Mouse (Mus musculus): ENCODE data around the gene Mfsd4b5. TPM values are rescaled to one million over a fixed set of nuclear protein-coding genes. Genes with fewer than 3 reads are reported as not detected.
"Not testable (repeated sequence)": the region's sequence is repeated elsewhere in the genome, so short reads cannot be mapped to it uniquely, and the experiment has no call there.

Mfsd4b5 gene
- polyA plus RNA-seq, 1 experiment: not detected

- WGBS: 44% methylated on average over 11 of the region's 11 CpGs
- TF ChIP-seq CTCF (IDR thresholded peaks at IDR 0.05; ENCODE audit: control insufficient read depth, insufficient read depth, low read length) (no peak), POLR2A (IDR thresholded peaks at IDR 0.05; ENCODE audit: borderline replicate concordance, control insufficient read depth, low read depth, low read length) (no peak)
- H3K27ac ChIP-seq (ENCODE audit: control insufficient read depth, insufficient read depth, low read depth, low read length, poor library complexity): no peak overlapping the region
- H3K4me1 ChIP-seq (ENCODE audit: control insufficient read depth, insufficient read depth, low read length): no peaks in the 10 kb centered on the region; the same call in 1 of the 2 replicates
- H3K4me3 ChIP-seq (replicated peaks; ENCODE audit: control insufficient read depth, low read depth, low read length): no peak overlapping the region
Measured at GRCm38 (mm10) chr10:39960441-39960822, 26.0 kb downstream of the Mfsd4b5 start.

GRCm38 (mm10) chr10:39959761-39960440 is 26.5 kb downstream of the Mfsd4b5 start, which contains the start of gene Mfsd4b3:
Gene Mfsd4b3, minus strand, starts transcription at chr10:39960153.
- under 1% methylated on average over 38 of the region's 38 CpGs for WGBS
- H3K4me1 ChIP-seq (ENCODE audit: control insufficient read depth, insufficient read depth, low read length): no peaks in the 10 kb centered on the region; the same call in 1 of the 2 replicates
- peak within 1 kb of the TSS; percentile 63 for H3K4me3 ChIP-seq (replicated peaks; ENCODE audit: control insufficient read depth, low read depth, low read length)
- peak within 1 kb of the TSS; percentile 87 for H3K27ac ChIP-seq (ENCODE audit: control insufficient read depth, insufficient read depth, low read depth, low read length, poor library complexity)
- TF ChIP-seq POLR2A (IDR thresholded peaks at IDR 0.05; ENCODE audit: borderline replicate concordance, control insufficient read depth, low read depth, low read length): peak; percentile 60; the same call in 1 of the 2 replicates
- TF ChIP-seq CTCF (IDR thresholded peaks at IDR 0.05; ENCODE audit: control insufficient read depth, insufficient read depth, low read length): peak; percentile 73; the same call in 1 of the 2 replicates

DNA sequence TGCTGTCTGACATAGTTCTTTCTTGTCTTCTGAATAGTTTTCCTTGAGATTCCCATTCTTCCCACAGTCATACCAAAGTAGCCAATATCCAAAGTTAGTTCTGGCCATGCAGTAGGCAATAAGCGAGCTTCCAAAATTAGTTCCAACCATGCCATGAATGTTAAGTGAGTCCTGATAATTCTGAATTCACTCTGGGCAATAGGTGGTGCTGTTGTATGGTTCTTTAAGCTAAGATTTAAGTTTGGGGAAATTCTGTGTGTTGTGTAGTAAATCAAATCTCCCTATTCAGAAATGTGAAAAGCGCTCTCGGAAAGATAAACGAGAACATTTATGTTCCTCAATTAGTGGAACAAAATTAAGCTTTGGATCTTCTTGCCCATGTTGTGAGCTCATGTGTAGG is 28.2 kb downstream of the Mfsd4b5 start:
- TF ChIP-seq POLR2A (IDR thresholded peaks at IDR 0.05; ENCODE audit: borderline replicate concordance, control insufficient read depth, low read depth, low read length): no peak
- no peak for TF ChIP-seq CTCF (IDR thresholded peaks at IDR 0.05; ENCODE audit: control insufficient read depth, insufficient read depth, low read length)
- Histone ChIP-seq H3K4me3 (replicated peaks; ENCODE audit: control insufficient read depth, low read depth, low read length) (no peak overlapping the region), H3K27ac (ENCODE audit: control insufficient read depth, insufficient read depth, low read depth, low read length, poor library complexity) (no peak overlapping the region), H3K4me1 (ENCODE audit: control insufficient read depth, insufficient read depth, low read length) (no peaks in the 10 kb centered on the region; the same call in 1 of the 2 replicates)
- 23% methylated on average over 4 of the region's 4 CpGs for WGBS

- no peak overlapping the region for H3K4me3 ChIP-seq (replicated peaks; ENCODE audit: control insufficient read depth, low read depth, low read length)
- H3K27ac ChIP-seq (ENCODE audit: control insufficient read depth, insufficient read depth, low read depth, low read length, poor library complexity): no peak overlapping the region
- 49% methylated on average over 2 of the region's 2 CpGs for WGBS
- H3K4me1 ChIP-seq (ENCODE audit: control insufficient read depth, insufficient read depth, low read length): no peaks in the 10 kb centered on the region; the same call in 1 of the 2 replicates
- no peak for TF ChIP-seq POLR2A (IDR thresholded peaks at IDR 0.05; ENCODE audit: borderline replicate concordance, control insufficient read depth, low read depth, low read length)
- no peak for TF ChIP-seq CTCF (IDR thresholded peaks at IDR 0.05; ENCODE audit: control insufficient read depth, insufficient read depth, low read length)
Measured at GRCm38 (mm10) chr10:39956340-39956878, 30.0 kb downstream of the Mfsd4b5 start.

DNA sequence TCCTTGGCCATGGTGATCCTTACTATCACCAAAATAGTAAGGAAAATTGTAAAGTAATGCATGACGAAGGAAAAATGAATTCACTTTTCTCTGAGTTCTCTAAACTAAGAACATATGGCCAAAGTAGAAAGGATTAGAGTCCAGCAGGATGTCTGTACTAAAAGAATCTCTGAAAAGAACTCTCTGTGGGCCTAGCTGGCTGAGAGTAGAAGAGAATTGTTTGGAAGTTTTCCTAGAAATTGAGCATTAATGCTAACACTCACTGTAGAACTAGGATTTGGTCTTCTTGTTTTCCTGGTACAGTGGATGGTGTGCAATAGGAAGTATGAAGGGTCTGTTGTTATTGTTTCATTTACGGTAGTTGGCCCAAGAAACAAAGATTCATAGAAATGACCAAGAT is 31.3 kb downstream of the Mfsd4b5 start:
- no peaks in the 10 kb centered on the region; the same call in 1 of the 2 replicates for H3K4me1 ChIP-seq (ENCODE audit: control insufficient read depth, insufficient read depth, low read length)
- H3K4me3 ChIP-seq (replicated peaks; ENCODE audit: control insufficient read depth, low read depth, low read length): no peak overlapping the region
- WGBS: 71% methylated on average over 2 of the region's 2 CpGs
- H3K27ac ChIP-seq (ENCODE audit: control insufficient read depth, insufficient read depth, low read depth, low read length, poor library complexity): no peak overlapping the region
- TF ChIP-seq POLR2A (IDR thresholded peaks at IDR 0.05; ENCODE audit: borderline replicate concordance, control insufficient read depth, low read depth, low read length) (no peak), CTCF (IDR thresholded peaks at IDR 0.05; ENCODE audit: control insufficient read depth, insufficient read depth, low read length) (no peak)

GRCm38 (mm10) chr10:39949377-39949954 is 37.0 kb downstream of the Mfsd4b5 start:
- 84% methylated on average over 2 of the region's 2 CpGs for WGBS
- Histone ChIP-seq H3K4me3 (replicated peaks; ENCODE audit: control insufficient read depth, low read depth, low read length) (no peak overlapping the region), H3K4me1 (ENCODE audit: control insufficient read depth, insufficient read depth, low read length) (no peaks in the 10 kb centered on the region), H3K27ac (ENCODE audit: control insufficient read depth, insufficient read depth, low read depth, low read length, poor library complexity) (no peak overlapping the region)
- TF ChIP-seq CTCF (IDR thresholded peaks at IDR 0.05; ENCODE audit: control insufficient read depth, insufficient read depth, low read length) (no peak), POLR2A (IDR thresholded peaks at IDR 0.05; ENCODE audit: borderline replicate concordance, control insufficient read depth, low read depth, low read length) (no peak)

- H3K4me1 ChIP-seq (ENCODE audit: control insufficient read depth, insufficient read depth, low read length); H3K27ac ChIP-seq (ENCODE audit: control insufficient read depth, insufficient read depth, low read depth, low read length, poor library complexity); H3K4me3 ChIP-seq (replicated peaks; ENCODE audit: control insufficient read depth, low read depth, low read length): not testable (repeated sequence)
- 82% methylated on average over 3 of the region's 3 CpGs for WGBS
Measured at GRCm38 (mm10) chr10:39947195-39947594, 39.3 kb downstream of the Mfsd4b5 start.

- WGBS: 35% methylated on average over 7 of the region's 7 CpGs
Measured at GRCm38 (mm10) chr10:39936553-39936952, 49.9 kb downstream of the Mfsd4b5 start.

More at GRCm38 (mm10) chr10:39936553-39936952, 49.9 kb downstream of the Mfsd4b5 start:
- TF ChIP-seq CTCF (IDR thresholded peaks at IDR 0.05; ENCODE audit: control insufficient read depth, insufficient read depth, low read length) (no peak), POLR2A (IDR thresholded peaks at IDR 0.05; ENCODE audit: borderline replicate concordance, control insufficient read depth, low read depth, low read length) (no peak)
- Histone ChIP-seq H3K27ac (ENCODE audit: control insufficient read depth, insufficient read depth, low read depth, low read length, poor library complexity) (no peak overlapping the region), H3K4me3 (replicated peaks; ENCODE audit: control insufficient read depth, low read depth, low read length) (no peak overlapping the region), H3K4me1 (ENCODE audit: control insufficient read depth, insufficient read depth, low read length) (no peaks in the 10 kb centered on the region)
